Mouse (Mus musculus): Measurements from ENCODE around the gene Arid5b.

Gene Arid5b

DNA sequence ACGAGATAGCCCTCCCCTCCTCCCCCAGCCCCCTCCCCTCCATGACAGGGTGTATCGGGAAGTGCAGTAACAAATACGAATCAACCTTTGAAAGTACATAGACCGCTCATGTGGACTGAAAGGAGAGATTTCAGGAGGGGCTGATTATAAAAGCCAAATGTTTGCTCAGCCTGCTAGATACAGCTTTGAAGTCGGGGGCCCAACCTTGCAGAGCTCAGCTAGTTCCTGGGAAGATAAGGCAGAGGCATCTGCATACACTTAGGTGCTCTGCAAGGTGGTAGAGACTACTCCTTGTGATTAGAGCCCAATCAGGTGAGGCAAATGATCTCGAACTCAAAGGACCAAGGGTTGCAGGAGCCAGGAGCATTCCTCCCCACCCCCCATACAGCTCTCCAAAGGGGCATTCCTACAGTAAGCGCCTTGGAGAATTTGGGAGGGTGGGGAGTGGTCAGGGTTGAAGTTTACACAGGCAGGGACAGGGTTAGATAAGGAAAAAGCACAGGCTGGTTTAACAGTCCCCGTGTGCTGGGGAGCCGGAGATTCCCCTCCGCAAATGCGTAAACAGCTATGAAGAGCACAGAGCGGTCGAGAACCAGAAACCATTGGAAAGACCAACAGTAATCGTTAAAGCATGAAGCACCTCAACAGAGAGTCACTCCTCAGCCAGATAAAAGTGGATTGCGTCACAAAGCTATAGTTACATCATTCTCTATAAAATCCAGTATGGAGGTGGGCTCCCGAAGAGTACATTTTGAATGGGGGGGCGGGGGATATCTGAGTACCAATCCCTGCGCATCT lies 47.0 kb downstream of the Arid5b start:
- DNase-seq (ENCODE audit: low spot score), result no peak

- DNase-seq (ENCODE audit: low spot score), result no peak
Measured at GRCm38 (mm10) chr10:68230653-68231384, 47.7 kb downstream of the Arid5b start.

DNA sequence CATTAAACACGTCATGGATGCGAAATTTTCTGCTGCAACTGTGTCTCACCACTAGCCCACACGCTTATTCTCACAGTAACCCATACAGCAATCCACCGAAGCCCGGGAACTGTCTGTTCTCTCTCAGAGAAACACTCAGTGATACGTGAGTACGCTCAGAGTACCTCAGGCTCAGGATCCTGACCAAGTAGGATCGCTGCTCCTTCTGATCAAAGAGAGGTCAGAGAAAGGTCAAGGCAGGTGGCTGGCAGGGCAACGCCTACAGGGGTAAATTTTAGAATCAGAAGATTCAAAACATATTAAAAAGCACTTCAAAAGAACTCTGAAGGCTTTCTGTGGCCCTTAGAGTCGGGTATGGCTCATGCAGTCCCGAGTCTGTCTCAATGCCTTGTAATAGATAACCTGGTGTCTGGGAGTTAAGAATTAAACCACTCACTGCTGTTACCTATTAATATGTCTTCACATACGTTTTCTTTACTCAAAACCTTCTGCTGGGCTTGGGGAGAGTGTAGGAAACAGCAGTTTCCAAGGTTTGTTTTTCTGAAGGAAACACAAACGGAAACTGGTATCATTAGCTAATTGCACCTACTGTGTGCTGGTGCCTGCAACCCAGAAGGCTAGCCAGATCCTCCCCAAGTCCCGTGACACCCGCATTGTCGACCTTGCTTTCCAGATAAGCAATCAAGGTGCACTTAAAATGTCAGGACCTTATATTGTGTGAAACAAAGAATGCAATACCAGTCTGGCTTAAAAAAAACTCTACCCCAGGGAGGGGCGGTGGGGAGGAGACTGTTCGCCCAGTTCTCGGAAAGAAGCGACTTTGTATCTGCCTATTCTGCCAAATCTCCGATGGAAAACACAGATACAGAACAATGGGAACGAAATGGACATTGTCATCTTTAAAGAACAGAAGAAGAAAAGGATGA lies 48.6 kb downstream of the Arid5b start:
- DNase-seq (ENCODE audit: low spot score), result no peak

DNA sequence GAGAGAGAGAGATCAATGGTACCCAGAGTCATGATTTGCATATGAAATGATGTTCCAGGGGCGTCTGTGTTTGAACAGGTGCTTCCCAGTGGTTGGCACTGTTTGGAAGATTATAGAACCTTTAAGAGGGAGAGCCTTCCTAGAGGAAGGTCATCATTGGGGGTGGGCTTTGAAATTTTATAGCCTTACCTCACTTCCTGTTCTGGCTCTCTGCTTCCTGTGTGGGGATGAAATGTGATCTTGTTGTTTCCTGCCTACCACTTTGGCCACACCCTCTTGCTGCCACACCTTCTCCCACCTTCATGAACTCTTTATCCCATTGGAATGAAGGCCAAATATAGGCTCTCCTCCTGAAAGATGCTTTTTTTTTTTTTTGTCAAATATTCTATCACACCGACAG lies 55.9 kb downstream of the Arid5b start:
- no peak for DNase-seq (ENCODE audit: low spot score)

DNA sequence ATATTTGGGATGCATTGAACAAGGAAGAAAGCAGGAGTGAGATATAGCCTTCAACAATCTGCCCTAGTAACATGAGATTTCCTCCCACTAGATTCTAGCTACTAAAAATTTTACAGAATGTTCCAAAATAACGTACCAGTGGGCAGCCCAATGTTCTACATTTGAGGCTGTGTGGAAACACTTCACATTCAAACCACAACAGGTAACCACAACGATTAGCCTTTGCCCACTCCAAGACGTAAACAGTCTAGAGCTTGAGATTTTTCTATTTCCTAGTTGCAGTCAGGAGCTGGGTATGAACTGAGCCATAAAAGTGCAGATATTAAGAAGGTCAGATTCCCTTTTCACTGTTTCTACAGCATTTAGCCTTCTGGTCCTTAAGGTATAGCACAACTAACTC lies 56.5 kb downstream of the Arid5b start:
- DNase-seq (ENCODE audit: low spot score), result no peak

DNA sequence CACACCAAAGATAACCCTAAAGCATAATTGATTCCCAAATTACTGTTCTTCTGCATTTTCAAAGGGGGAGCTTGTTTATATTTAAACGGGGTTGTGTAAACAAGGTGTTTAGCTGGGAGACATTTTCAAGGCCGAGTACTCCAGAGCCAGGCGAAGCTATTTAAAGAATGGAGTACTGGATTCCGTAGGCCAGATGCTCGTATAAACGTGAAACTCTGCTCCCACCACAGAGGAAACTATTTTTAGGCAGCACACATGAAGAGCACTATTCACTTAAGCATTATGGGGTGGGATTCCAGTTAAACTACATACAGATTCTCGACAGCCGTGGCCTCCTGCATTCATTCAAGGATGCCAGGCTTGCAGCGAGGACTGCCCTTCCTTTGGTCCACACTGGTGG lies 59.2 kb downstream of the Arid5b start:
- no peak for DNase-seq (ENCODE audit: low spot score)

- DNase-seq (ENCODE audit: low spot score), result no peak
Measured at GRCm38 (mm10) chr10:68218678-68219077, 59.9 kb downstream of the Arid5b start.

DNA sequence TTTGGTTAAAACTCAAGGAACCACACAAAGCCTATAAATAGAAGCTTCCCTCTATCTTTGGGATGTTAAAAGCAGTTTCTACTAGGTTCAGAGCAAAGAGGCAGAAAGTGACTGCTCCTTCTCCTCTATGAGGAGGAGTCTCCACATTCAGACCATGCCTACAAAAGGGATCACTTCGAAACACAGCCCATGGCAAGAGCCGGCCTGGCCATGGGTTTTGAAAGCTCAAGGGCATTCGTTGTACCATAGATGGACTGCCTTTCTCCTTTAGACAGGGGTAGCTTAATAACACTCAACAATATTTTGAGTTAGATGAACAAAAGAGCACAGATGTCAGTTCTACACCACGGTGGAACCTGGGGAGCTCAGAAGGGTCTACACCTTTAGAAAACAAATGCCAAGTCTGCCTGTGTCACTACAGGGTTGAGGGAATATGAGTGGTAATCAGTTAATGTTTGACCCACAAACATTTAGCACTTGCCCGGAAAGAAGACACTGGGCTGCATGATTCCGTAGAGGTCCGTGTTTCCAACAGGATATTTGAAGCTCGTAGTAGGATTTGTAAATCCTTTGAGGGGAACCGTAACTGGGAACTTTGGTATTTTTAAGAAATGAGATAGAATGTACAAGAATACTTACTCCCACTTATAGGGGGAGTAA lies 63.6 kb downstream of the Arid5b start:
- DNase-seq (ENCODE audit: low spot score), result no peak

DNA sequence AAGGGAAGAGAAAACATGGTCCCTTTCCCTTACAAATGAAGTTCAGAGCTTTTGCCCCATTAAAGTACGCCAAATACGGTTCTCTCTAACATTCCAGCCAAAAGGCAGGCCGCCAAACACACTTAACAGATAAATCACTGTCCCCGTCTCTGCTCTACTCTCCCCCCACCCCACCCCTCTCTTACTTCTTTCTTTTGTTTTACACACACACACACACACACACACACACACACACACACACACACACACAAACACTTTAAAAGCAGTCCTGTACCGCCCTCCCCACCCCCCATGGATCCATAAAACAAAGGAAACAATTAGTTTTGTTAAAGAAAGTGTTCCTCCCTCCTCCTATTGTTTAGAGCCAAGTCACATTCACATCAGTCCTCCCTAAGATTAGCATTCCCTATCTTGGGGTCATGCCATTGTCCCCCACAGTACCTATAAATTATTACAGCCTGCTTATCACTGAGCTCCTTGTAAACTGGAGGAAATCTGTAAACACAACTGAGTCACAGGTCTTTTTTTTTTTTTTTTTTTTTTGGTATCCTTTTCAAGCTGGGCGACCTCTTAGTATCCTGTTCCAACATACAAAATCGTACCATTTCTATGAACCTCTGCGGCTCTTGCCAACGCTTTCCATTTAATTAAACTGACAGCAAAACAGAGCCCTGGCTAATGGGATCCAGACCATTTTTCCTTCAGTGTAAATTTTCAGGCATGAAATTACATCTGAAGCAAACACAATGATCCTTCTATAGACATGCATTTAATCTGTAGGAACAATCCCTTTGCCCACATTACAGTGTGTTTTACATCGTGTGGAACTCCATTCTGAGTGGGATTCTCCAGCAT lies 66.3 kb downstream of the Arid5b start:
- peak; percentile 57 for DNase-seq (ENCODE audit: low spot score)

GRCm38 (mm10) chr10:68211514-68211913 lies 67.0 kb downstream of the Arid5b start:
- DNase-seq (ENCODE audit: low spot score), result no peak

DNA sequence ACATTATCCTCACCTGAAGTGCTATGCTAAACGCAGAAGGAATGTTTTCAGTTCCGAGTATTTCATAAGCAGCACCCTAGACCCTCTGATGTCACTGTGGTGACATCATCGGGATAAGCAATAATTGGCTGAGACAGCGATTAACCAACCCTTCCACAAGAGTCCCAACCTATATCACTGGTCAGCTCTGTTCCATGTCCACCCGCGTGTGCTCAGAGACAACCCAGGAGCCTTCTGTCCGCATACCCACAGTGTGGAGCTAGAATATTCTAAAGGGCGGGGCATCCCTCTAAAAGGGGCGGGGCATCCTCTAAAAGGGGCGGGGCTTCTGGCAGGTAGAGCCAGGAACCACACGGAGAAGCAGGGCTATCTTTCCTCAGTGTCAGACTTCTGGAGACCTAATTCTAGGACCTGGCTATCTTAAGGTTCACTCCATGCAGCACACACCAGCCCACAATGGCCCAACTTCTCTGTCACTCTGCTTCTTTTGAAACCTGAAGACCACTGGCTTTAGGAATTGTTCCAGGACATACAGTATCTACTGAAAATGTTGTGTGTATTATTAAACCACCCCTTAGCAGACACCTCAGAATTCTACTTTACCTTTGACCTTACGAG lies 68.4 kb downstream of the Arid5b start:
- no peak for DNase-seq (ENCODE audit: low spot score)

DNA sequence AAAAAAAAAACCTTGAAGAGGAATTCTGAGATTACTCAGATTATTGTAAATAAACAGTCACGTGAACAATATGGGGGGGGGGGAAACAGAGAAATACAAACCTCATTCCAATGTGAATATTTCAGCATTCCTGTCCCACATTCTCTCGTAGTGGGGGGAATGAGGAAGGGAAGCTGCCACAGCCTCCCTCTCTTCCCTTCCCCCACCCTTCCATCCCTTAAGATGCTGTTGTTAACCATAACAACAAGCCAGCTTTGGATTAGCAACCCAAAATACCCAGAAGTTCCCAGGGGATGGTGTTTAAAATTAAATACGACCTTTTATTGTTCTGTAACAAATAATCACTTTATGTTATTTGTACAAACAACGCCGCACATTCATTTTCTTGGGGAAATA lies 69.9 kb downstream of the Arid5b start:
- no peak for DNase-seq (ENCODE audit: low spot score)

GRCm38 (mm10) chr10:68207803-68208669 lies 70.5 kb downstream of the Arid5b start:
- no peak for DNase-seq (ENCODE audit: low spot score)

- no peak for DNase-seq (ENCODE audit: low spot score)
Measured at GRCm38 (mm10) chr10:68204391-68204790, 74.1 kb downstream of the Arid5b start.

- no peak for DNase-seq (ENCODE audit: low spot score)
Measured at GRCm38 (mm10) chr10:68203860-68204259, 74.7 kb downstream of the Arid5b start.

- DNase-seq (ENCODE audit: low spot score), result no peak
Measured at GRCm38 (mm10) chr10:68203322-68203721, 75.2 kb downstream of the Arid5b start.

- DNase-seq (ENCODE audit: low spot score), result no peak
Measured at GRCm38 (mm10) chr10:68199440-68199839, 79.1 kb downstream of the Arid5b start.

GRCm38 (mm10) chr10:68196324-68196723 lies 82.2 kb downstream of the Arid5b start:
- DNase-seq (ENCODE audit: low spot score), result no peak

- DNase-seq (ENCODE audit: low spot score), result no peak
Measured at GRCm38 (mm10) chr10:68193561-68193960, 85.0 kb downstream of the Arid5b start.
